Mouse (Mus musculus): Measurements from ENCODE around the gene Gm17455. TPM values are rescaled to one million over a fixed set of nuclear protein-coding genes. Genes with fewer than 3 reads are reported as not detected.
A peak's percentile ranks its signal among the peaks of the same experiment; 100 is the strongest.

Gene Gm17455
- not detected for total RNA-seq (2021)
- 0.12 TPM in 1 of 2 replicates, not detected in the other for polyA plus RNA-seq (2012; rRNA removed)
- long read RNA-seq = 0 reads

DNA sequence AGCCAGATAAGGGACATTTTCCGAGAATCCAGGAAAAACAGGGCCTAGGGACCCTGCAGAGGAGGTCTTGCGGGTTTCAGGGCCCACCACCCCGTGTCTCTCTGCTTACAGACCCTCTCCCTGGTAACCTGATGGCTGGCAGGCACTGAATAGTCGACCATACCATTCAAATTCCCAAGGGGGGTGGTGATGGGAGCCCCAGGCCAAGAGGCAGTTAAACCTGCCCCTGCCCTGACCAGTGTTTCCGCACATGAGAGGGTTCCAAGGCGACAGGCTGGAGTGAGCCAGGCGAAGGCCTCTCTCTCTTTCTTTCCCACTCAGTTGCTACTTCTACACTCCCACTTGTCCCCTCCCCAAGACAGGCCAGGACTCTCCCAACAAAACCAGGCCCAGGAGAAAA lies at the start of gene Gm17455:
Gm17455 (plus strand) TSS at position 278 of the 400 bp plus-strand sequence.
- no peak for DNase-seq

DNA sequence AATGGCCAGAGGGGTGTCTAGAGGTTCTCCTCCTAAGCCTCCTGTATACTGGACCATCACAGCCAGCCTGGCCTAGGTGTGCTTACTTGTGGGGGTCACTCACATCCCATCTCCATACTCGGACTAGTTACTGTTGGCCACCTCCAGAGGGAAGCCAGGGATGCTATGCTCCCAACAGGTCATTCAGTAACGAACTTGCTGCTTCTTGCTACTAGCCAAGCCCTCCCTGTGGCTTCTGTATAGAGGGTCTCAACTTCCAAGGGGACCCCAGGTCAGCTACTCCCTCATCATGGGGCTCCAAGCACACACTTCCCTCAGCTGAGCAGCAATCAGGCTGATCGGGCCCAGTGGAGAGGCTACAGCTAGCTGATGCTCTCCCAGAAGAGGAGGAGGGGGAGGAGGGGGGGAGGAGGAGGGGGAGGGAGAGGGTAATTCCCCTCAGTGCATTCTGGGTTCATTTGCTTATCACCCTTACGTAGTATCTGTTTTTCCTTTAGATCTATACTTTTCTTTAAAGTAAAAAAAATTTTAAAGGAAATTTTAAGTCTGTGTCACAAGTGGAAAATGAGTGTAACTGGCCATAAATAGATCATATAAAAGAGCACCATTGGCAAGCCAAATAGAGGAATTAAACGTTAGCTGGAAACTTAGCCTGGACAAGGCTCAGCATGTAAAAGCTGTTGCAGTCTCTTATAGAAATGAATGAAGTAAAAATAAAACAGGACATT lies 49.3 kb upstream of the Gm17455 start:
- no peak for DNase-seq

DNA sequence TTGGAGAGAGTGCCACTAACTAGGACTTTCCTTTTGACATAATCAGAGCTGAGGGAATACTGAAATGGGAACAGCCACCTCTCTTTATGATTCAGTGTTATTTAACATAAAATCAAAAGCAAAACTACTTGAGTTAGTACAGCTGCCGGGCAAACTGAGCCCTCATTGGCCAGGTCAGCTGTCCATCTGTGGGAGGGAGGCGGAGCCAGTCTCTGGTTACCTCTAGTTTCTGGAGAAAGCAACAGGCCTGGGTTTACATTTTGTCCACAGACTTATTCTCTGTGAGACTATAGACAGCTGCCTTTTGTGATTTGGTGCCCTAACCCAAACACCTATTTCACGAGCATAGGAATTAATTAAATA lies 48.7 kb upstream of the Gm17455 start:
- peak; percentile 96 for DNase-seq

DNA sequence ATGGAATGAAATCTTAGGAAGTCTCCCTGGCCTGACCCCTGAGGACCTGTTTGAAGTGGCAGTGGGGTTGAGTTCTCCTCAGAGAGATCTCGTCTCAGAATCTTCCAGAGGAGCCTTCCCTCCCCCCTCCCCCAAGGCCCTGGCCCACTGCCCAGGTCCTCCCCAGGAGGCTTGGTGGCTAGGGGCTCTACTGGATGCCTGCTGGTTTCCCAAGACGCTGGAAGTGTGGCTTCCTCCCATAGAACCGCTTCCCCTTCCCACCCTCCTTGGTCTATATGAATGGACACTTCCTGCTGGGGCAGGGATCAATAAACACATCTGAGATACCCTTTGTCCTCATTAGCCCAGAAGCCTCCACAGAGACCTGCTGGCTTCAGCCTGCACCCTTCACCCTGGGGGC lies 48.3 kb upstream of the Gm17455 start:
- no peak for DNase-seq

DNA sequence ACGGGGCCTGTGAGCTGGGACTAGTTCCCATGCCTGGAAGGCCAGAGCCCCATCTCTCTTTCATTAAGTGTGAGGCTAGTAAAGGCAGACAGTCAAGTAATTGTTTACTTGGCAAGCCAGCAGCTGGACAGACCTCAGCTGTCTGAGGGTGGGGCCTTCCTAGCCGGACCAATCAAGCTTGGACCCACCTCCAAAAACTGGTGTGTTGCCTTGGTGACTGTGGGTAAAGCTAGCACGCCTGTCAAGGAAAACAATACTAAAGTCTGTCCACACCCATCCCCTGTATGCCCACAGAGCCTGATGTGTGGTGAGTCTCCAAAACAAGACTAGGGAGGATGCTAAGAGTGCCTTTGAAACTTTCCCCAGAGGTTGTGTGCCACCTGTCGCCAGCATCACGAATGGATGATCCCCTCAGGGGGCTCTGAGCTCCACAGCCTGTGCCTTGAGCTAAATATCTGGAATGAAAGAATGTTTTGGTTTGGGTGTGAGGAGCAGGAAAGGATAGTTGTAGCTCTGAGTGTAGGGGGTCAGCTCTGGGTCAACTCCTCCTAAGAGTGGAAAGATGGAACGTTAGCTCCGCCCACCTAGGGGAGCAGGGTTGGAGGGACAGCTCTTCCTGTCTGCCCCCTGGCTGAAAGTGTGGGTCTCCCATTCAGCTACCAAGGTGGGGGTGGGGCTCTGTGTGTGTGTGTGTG lies 47.6 kb upstream of the Gm17455 start:
- peak; percentile 56 for DNase-seq

DNA sequence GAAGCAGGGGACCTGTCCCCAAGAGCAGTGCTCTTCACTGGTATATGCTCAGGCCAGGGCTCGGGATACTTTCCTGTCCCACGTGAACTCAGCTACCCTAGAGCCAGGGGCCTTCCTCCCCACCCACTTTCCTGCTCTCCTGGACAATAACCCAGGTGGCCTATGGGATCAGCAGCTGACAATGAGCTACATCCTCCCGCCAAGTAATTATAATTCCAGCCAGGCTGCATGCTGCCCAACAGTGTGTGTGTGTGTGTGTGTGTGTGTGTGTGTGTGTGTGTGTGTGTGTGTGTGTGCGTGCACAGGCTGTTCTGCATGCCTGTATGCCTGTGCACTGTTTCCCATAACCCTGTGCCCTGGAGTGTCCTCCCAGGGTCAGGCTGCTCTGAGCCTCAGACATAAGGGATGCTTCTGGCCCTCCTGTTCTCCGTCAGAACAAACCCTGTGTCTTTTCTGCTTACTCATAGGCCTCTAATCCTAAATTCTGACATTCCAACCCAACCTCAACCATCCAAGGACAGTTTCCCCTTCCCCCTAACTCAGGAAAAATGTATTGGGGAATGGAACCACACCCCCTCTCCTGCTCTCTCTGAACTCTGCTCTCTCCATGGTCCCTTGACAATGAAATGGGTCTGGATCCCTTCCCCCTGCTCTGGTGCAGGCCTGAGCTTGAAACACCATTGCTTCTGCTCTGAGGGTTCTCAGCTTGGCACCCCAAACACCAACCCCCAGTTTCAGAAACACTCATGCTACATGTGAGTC lies 46.1 kb upstream of the Gm17455 start:
- DNase-seq = no peak

DNA sequence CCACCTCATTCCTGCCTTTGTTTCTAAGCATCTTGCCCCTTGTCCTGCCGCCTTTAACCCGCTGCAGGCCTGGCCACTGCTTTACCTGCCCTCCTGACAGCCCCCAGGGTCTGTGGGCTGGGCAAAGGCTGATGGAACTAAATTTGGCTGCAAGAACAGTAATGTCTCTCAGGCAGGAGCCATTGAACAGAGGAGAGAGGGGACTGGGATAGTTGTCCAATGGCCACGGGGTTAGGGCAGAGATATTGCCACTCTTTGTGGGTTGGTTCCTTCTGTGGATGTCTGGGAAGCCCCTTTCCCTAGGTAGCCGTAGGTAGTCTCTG lies 45.6 kb upstream of the Gm17455 start:
- DNase-seq = no peak

DNA sequence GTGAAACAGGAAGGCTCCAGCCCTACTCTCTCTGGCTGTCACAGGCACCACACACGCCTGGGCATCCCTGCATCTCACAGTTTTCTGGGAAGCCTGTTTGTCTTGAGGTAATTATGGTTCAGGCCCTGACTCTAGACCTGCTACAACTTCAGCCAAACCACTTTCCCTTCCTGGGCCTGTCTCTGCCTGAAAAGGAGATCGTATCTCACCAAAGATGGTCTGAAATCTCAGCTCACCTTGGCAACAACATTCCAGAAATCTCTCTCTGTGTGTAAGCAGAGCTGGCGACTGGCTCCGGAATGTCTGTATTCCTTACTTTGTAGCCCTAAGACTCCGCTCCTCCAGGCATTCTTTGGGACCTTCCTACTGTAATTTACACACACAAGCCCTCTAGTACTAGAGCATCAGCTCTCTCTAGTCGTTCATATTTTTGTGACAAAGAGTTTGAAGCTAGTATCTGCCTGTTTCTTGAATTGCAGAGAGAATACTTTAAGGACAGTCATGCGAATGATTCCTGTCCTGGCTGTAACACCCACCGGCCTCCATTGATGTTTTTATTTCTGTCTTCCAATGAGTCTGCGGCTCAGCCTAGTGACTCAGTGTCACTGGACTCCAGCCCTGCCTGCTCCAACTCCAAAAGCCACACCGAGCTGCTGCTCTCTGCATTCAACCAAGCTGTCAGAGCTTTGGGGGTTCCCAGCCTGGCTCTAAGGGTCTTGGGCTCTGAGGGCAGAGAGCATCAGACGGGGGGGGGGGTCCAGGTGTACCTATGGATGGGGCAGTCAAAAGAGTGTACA lies 44.4 kb upstream of the Gm17455 start:
- DNase-seq = peak; percentile 55

DNA sequence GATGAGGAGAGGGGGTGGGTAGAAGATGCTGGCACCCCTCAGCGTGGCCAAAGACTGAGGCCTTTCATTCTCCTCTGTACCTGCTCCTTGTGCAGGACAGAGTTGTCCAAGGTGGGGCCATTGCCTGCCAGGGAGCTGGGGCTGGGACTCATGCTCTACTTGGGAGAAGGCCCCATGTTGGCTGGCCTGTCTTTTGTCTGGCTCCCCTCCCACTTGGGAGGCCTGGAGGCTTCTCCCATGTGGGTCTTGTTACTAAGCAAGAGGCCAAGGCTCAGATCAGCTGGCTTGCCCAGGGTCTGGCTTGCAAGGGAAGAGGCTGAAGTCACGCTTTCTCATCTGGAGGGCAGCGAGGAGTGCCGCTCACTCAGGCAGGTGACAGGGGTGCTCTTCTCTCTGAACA lies 42.1 kb upstream of the Gm17455 start:
- peak; percentile 44 for DNase-seq

DNA sequence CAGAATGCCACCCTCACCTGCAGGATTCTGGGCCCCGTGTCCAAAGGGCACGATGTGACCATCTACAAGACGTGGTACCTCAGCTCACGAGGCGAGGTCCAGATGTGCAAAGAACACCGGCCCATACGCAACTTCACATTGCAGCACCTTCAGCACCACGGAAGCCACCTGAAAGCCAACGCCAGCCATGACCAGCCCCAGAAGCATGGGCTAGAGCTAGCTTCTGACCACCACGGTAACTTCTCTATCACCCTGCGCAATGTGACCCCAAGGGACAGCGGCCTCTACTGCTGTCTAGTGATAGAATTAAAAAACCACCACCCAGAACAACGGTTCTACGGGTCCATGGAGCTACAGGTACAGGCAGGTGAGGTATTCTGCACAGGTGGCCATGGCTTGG lies 41.6 kb upstream of the Gm17455 start:
- no peak for DNase-seq

DNA sequence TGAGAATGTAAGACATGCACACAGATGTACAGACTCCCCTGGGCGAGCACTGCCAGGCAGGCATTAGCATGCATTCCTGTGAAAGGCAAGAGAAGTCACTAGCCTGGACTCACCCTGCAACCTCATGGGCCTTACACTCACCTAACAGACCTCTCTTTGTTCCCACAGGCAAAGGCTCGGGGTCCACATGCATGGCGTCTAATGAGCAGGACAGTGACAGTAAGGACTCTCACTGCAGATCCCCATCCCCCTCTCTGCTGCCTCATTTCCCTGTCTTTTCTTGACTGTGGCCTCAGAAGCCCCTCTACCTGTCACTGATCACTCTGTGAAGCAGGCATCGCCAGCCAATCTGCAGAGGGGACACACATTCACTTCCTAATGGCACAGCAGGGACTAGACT lies 40.8 kb upstream of the Gm17455 start:
- DNase-seq = no peak

DNA sequence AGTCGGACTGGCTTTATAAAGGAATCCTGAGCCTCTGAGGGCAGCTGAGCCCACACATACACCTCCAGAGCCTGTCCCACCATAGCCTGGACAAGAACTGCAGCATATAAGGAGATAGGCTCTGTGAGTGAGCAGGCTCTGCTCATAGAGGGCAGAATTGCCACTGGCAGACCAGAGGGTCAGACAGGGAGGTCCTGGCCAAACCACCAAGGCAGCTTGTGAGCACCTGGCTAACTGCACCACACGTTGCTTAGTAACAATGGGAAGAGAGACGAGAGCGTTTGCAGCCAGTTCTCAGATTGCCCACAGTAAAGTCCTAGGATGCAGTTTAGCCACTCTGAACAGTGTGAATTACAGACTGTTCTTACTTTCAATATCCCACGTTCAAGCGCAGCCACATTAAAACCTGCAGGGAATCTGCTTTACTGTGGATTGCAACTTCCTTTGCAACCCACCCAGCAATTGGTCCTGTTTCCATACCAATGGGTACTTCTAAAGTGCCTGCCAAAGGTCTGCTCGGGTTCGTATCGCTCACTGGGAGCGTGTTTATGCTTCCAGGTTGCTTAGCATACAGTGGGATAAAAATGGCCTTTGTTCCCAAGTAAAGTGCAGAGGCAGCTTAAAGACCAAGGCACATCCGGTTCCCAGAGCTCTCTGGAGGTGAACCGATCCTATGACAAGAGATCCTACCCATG lies 37.8 kb upstream of the Gm17455 start:
- DNase-seq = no peak

DNA sequence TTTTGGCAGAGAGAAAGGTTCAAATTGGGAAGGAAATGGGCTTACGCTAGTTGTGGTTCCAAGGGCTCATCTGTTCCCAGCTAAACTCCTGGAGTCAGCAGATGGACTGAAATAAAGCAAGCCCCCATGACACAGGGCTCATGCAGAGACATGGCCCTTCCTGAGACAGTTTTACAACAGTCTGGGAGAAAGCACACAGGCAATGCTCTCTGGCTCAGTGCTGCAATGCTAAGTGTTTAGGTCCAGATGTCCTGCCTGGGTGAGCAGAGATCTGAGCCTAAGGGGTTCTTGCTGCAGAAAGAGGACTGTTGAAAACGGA lies 37.3 kb upstream of the Gm17455 start:
- no peak for DNase-seq

DNA sequence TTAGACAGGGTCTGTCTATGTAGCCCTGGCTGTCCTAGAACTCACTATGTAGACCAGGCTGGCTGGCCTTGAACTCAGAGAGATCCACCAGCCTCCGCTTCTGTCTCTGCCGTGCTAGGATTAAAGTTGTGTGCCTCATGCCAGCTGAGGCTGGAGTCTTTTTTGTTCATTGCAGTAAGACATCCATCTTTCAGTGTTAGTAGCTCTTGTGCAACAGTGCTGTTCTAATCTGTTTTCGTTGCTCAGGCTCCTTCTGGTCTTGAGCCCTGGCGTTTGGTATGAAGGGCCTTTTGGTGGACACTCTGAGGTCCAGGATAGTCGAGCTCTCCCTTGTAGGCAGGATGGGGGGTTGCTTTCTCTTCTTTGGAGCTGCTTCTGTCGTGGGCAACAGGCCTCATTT lies 36.1 kb upstream of the Gm17455 start:
- no peak for DNase-seq

DNA sequence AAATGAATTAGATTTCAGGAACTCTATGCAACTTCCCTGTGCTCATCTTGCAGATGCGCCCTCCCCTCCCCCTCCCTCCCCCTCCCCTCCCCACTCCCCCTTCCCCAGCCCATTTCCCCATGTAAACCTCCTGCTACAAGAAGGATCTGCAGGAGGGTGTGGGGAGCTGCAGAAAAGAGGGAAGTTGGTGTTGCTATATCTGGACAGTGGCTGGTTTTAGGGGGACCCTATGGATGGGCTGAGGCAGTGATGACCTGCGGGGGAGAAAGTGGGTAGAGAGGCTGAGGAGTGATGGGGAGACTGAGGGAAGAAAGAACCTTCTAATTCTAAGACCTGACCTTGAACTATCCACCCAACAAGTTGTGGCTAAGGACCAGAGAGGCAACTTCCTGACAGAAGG lies 32.4 kb upstream of the Gm17455 start:
- no peak for DNase-seq

DNA sequence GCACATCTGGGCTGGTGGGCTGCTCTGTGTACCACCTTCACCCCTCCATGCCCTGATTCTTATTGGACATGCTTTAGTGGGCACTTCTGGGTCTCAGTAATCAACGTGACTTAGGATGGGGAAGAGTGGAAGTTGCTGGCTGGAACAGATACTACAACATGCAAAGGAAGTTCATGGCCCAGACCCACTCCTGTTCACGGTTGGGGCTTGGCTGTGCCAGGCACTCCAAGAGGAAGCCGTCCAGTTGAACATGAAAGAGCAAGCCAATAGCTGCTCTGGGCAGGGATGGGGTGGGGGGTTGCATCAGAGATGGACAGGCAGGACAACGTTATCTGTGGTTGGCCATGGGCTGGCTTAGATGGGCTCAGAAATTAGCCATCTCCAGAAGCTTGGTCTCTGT lies 31.6 kb upstream of the Gm17455 start:
- DNase-seq = no peak

DNA sequence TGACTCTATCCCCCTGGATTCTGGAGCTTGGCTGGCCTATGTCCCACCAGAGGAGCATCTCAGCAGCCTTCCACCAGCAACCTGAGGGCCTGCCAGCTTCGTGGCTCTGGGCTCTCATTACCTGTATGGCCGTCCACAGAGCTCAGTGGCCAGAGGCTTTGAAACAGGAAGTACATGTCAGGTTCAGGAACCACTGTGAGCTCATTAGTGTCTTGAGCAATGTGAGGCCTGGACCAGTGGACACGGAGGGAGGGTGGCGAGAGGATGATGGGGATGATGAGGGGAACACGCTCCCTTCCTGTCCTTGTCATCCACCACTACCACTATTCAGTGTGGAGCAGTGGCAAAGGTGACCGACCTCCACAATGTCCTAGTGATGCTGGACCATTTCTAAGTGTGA lies 30.1 kb upstream of the Gm17455 start:
- no peak for DNase-seq

DNA sequence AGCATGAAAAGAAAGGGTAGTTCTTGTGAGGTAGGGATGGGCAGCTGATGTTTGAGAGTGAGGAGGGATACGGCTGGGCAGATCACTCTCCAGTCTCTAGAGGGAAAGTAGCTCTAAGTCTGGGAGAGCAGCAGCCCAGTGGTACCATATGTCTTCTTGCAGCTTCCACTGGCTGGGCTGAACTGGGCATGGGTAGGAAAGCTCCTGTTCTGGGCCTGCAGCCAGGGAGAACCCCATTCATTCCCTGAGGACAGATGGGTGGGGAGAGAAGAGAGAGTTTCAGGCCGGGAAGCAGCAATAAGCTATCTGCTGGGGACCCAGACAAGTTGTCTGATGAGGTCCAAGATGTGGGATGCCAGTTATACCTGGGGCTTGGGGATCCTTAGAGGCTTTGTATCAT lies 29.4 kb upstream of the Gm17455 start:
- no peak for DNase-seq

DNA sequence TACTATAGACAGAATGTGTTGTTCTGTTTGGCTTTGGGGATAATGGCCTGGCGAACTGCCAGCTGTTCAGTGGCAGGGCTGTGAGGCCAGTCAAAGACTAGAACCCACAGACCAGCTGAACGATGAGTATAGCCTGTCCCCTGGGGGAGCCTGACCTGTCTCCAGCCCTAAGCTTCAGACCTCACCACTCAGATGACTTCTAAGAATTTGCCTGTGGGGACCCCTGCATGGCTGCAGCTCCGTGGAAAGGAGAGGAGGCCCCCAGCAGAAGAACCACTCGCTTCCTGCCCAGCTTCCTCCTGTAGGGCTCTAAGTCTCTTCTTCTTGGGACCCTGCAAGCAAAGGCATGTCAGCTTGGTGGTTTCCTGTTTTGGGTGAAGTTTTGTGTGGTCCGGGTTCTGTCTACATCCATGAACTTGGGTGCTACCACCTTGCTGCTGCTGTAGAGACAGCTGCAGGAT lies 28.9 kb upstream of the Gm17455 start:
- no peak for DNase-seq

DNA sequence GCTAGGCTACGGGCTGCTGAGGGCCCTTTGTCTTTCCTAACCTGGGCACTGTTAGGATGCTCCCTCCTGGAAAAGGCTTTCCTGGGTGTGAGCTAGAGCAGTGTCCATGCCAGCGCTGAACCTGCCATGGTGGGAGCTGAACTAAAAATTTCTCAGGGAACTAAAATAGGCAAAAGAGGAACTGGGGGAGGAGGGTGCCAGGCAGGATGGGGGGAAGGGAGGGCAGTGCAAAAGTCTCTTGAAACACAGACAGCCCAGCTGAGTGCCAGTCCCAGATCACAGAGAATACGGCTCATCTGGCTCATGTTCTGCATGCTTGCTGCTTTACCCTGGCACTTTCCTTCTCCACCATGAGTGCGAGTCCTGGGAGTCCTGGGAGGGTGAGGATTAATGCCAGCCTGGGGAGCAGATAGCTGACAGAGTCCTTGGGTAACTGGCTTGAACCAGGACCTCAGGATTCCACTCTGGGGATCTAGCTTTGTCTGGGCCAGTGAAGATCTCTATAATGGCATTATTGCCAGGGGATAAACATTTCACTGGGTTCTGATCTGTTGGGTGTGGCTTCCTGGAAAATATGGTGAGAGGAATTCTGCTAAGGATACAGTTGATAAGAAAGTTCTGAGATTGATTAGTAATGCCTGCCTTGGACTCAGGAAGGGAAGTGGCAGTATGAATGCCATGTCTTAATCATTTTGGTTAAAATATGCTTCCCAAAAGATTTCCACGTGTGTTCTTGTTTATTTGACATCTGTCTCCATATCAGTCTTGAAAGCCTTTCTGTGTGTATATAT lies 27.7 kb upstream of the Gm17455 start:
- DNase-seq = no peak

DNA sequence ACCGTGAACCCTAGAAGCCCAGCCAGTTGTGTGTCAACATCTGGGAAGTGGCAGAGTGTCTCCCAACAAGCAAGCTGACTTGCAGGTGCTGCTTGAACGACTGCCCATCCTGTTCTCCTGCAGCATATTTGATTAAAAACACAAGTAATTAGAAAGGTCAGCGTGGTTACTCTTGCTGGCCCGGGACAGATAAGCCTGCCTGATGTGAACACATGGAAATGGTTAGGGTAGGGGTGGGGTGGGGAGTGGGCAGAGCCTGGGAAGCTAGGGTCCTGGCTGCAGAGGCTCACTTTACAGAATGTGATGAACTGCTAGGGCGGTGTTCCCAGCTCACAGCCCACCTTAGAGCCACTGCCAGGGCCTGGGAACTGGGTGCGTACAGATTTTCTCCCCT lies 26.0 kb upstream of the Gm17455 start:
- DNase-seq = no peak

Measured in adrenal gland, adult 2 months (tissue).